Mouse (Mus musculus) intestine, embryonic 16.5 days (tissue): ENCODE results near the gene Iscu. TPM values are rescaled to one million over a fixed set of nuclear protein-coding genes. Genes with fewer than 3 reads are reported as not detected.
"Not testable (repeated sequence)": the region's sequence is repeated elsewhere in the genome, so short reads cannot be mapped to it uniquely, and the experiment has no call there.

ENCODE experiments used
- ATAC-seq: fragments of 200-750 bp; cut with Nextera tagmentation; 2 replicates; pipeline ENCODE4 v1.8.0; 2017; ENCODE audit warnings: moderate TSS enrichment, moderate library complexity
- H3K27ac ChIP-seq: fragments of 300-500 bp; sonication (generic); 2 replicates; pipeline ENCODE4 v1.5.1; 2014; ENCODE audit warnings: mild to moderate bottlenecking, low read length
- H3K27me3 ChIP-seq: fragments of 300-500 bp; sonication (generic); replicated peaks from 2 replicates; pipeline ENCODE4 v1.6.1; 2014; ENCODE audit warnings: low read length, control low read depth, mixed read lengths; ENCODE audit not compliant: control insufficient read depth, insufficient read depth
- H3K36me3 ChIP-seq: fragments of 300-500 bp; sonication (generic); 2 replicates; pipeline ENCODE4 v1.6.1; 2014; ENCODE audit warnings: low read length, control low read depth; ENCODE audit not compliant: control insufficient read depth, insufficient read depth
- H3K4me1 ChIP-seq: fragments of 300-500 bp; sonication (generic); 2 replicates; pipeline ENCODE4 v1.6.1; 2014; ENCODE audit warnings: low read length, control low read depth, mixed read lengths; ENCODE audit not compliant: control insufficient read depth, insufficient read depth
- H3K4me2 ChIP-seq: fragments of 300-500 bp; sonication (generic); 2 replicates; pipeline ENCODE4 v1.6.1; 2014; ENCODE audit warnings: low read depth, low read length, control low read depth
- H3K4me3 ChIP-seq: fragments of 300-500 bp; sonication (generic); 2 replicates; pipeline ENCODE4 v1.5.1; 2014; ENCODE audit warnings: mild to moderate bottlenecking, low read length
- H3K9ac ChIP-seq: fragments of 300-500 bp; sonication (generic); 2 replicates; pipeline ENCODE4 v1.6.1; 2014; ENCODE audit warnings: low read depth, low read length
- H3K9me3 ChIP-seq: fragments of 300-500 bp; sonication (generic); 2 replicates; pipeline ENCODE4 v1.6.1; 2016; ENCODE audit warnings: low read length, control low read depth; ENCODE audit not compliant: control insufficient read depth
- WGBS: fragments of 180-500 bp; shearing (Covaris S2); extraction: QIAGEN DNeasy Blood & Tissue Kit; methylation state at CpG from one replicate; pipeline ENCODE4 v1.1.7; 2014; 5-methylcytosine and 5-hydroxymethylcytosine counted together
- polyA plus RNA-seq: library from polyadenylated mRNA; unstranded; fragments of >200 nt; fragmentation: Nextera tagmentation; extraction: Ambion mirVana; gene quantifications from 2 replicates; pipeline ENCODE4 v1.2.1, GENCODE M21; 2015

Gene Iscu
- polyA plus RNA-seq, 1 experiment from 2014 or later, result 114 TPM

GRCm38 (mm10) chr5:113781254-113781653 is 8.7 kb downstream of the Iscu start:
- Histone ChIP-seq H3K9ac (no peak overlapping the region), H3K27ac (no peak overlapping the region)

DNA sequence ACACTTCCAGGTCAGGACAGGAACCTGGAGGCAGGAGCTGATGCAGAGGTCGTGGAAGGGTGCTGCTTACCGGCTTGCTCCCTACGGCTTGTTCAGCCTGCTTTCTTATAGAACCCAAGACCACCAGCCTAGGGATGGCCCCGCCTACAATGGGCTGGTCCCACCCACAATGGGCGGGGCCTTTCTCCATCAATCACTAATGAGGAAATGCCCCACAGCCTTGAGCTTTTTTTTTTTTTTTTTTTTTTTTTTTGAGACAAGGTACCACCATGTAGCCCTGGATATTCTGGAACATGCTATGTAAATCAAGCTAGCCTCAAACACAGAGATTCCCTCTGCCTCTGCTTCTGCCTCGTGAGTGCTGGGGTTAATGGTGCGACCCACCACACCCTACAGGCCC is 9.3 kb downstream of the Iscu start:
- WGBS, result 82% methylated on average over 7 of the region's 7 CpGs
- no peak overlapping the region for H3K27ac ChIP-seq

More at GRCm38 (mm10) chr5:113781254-113781653, 8.7 kb downstream of the Iscu start:
- no peak for ATAC-seq
- peaks cover 4% of the 10 kb centered on the region; the same call in 1 of the 2 replicates for H3K36me3 ChIP-seq
- WGBS, result 67% methylated on average over 7 of the region's 7 CpGs
- H3K4me1 ChIP-seq, result peaks cover 6% of the 10 kb centered on the region
- H3K4me3 ChIP-seq, result no peak overlapping the region
- H3K4me2 ChIP-seq, result no peak overlapping the region
- no peaks in the 10 kb centered on the region for H3K9me3 ChIP-seq
- no peaks in the 10 kb centered on the region for H3K27me3 ChIP-seq

GRCm38 (mm10) chr5:113782624-113783023 is 10.1 kb downstream of the Iscu start:
- Histone ChIP-seq H3K4me2 (no peak overlapping the region), H3K9me3 (no peaks in the 10 kb centered on the region), H3K36me3 (no peaks in the 10 kb centered on the region), H3K27me3 (no peaks in the 10 kb centered on the region), H3K9ac (no peak overlapping the region), H3K4me1 (peaks cover 6% of the 10 kb centered on the region), H3K4me3 (no peak overlapping the region), H3K27ac (peak overlapping the region; percentile 89)
- WGBS, result 81% methylated on average over 7 of the region's 7 CpGs
- no peak for ATAC-seq

More for the DNA sequence above, 9.3 kb downstream of the Iscu start:
- Histone ChIP-seq H3K9ac (no peak overlapping the region), H3K4me2 (no peak overlapping the region), H3K4me3 (no peak overlapping the region), H3K27me3 (no peaks in the 10 kb centered on the region), H3K36me3 (peaks cover 4% of the 10 kb centered on the region; the same call in 1 of the 2 replicates), H3K4me1 (peaks cover 6% of the 10 kb centered on the region), H3K9me3 (no peaks in the 10 kb centered on the region)
- no peak for ATAC-seq

DNA sequence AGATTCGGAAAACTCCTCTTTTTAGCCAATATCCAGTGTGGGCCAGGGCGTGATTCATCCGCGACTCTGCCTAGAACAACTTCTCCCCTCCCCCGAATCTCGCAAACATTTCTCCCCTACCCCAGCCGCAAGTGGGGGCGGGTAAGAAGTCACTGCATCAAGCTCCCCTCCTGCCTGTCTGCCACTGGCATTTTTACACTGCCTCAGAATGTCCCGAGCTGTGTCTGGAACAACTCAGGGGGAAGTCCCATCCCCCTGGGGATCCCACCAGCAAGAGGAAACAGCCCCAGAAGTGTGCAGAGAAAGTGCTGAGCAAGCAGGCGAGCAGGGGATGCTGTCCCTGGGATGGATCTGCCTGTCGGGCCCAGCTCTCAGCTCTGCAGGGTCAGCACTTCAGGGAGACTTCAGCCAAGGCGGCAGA is 11.0 kb downstream of the Iscu start:
- H3K9me3 ChIP-seq, result no peaks in the 10 kb centered on the region
- H3K9ac ChIP-seq, result peak overlapping the region; percentile 42; the same call in 1 of the 2 replicates

DNA sequence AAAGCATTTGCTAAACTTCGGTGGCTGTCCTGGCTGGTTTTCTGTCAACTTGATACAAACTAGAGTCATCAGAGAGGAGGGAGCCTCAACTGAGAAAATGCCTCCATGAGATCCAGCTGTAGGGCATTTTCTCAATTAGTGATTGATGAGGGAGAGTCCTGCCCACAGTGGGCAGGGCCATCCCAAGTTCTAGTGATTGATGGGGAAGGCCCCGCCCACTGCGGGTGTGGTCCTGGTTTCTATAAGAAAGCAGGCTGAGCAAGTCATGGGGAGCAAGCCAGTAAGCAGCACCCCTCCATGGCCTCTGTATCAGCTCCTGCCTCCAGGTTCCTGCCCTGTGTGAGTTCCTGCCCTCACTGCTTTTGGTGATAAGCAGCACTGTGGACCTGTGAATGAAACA is 11.6 kb downstream of the Iscu start:
- Histone ChIP-seq H3K9ac (peak overlapping the region; percentile 42; the same call in 1 of the 2 replicates), H3K4me1 (peaks cover 15% of the 10 kb centered on the region), H3K27ac (peak overlapping the region; percentile 89)
- WGBS, result 29% methylated on average over 3 of the region's 3 CpGs
- ATAC-seq, result peak; percentile 12; the same call in 1 of the 2 replicates
- H3K36me3 ChIP-seq, H3K4me3 ChIP-seq, H3K27me3 ChIP-seq, H3K9me3 ChIP-seq, H3K4me2 ChIP-seq: not testable (repeated sequence)

More for the DNA sequence above, 11.0 kb downstream of the Iscu start:
- peaks cover 10% of the 10 kb centered on the region for H3K4me1 ChIP-seq
- H3K27me3 ChIP-seq, result no peaks in the 10 kb centered on the region
- no peak overlapping the region for H3K4me2 ChIP-seq
- H3K27ac ChIP-seq, result peak overlapping the region; percentile 89
- ATAC-seq, result peak; percentile 79
- H3K4me3 ChIP-seq, result 0 out of 2 replicates have a peak overlapping the region, but pooled peaks have one; percentile 7
- H3K36me3 ChIP-seq, result no peaks in the 10 kb centered on the region
- 8% methylated on average over 12 of the region's 12 CpGs for WGBS

GRCm38 (mm10) chr5:113786985-113787384 is 14.4 kb downstream of the Iscu start:
- Histone ChIP-seq H3K4me1 (peaks cover 28% of the 10 kb centered on the region), H3K27me3 (no peaks in the 10 kb centered on the region), H3K4me2 (no peak overlapping the region), H3K36me3 (no peaks in the 10 kb centered on the region), H3K9ac (no peak overlapping the region), H3K9me3 (no peaks in the 10 kb centered on the region), H3K27ac (no peak overlapping the region), H3K4me3 (no peak overlapping the region)
- 78% methylated on average over 5 of the region's 5 CpGs for WGBS
- ATAC-seq, result no peak

DNA sequence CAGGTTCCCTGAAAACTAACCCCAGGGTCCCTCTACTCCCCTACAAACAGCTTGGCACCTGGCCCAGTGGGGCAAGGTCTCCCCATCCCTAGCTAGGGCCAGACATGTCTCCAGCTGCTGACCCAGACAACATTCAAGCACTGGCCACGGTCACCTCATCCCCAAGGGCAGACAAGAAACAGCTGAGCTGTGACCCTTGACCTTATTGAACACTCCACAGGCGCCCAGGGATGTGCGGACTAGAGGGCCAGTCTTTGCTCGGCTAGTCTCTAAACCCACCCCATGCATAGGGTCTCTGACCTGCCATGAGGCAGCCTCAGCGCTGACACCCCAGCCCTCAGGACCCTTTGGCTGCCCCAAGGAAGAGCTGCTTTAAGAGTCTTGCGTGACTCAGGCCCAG is 16.1 kb downstream of the Iscu start:
- Histone ChIP-seq H3K4me3 (no peak overlapping the region), H3K4me2 (no peak overlapping the region), H3K27ac (peak overlapping the region; percentile 65), H3K36me3 (no peaks in the 10 kb centered on the region), H3K4me1 (peaks cover 22% of the 10 kb centered on the region), H3K27me3 (no peaks in the 10 kb centered on the region), H3K9me3 (no peaks in the 10 kb centered on the region), H3K9ac (no peak overlapping the region)
- ATAC-seq, result no peak; the same call in 1 of the 2 replicates
- WGBS, result 38% methylated on average over 6 of the region's 6 CpGs

DNA sequence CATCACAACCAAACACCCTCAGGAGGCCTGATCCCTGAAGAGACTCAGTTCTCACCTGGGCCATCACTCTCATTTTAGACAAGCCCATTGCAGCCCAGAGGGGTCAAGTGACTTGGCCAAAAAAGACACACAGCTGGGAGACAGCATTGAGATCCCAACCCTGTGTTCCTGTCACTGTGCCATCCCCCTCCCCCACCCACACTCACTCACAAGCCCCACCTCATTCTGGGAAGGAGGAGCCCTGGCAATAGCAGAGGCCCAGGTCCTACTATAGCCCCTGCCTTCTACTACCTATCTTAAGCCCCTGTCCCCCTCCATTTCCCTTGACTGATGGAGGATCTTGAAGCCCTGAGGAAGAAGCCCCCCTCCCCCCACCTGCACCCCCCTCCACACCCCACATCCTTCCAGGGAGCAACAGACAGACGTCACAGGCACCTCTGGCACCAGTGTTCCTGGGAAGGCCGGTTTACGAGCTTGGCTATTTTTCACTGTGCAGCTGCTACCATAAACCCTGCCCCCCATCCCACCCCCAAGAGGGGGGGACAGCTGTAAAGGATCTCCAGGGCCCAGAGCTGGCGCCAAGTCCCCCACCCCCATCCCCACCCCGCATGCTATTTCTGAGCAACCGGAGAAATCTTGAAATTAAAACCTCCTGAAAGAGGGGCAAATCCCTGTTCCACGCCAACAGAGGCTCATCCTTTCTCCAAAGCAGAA is 16.7 kb downstream of the Iscu start:
- Histone ChIP-seq H3K9me3 (no peaks in the 10 kb centered on the region), H3K9ac (0 out of 2 replicates have a peak overlapping the region, but pooled peaks have one; percentile 21), H3K4me2 (no peak overlapping the region), H3K4me1 (peaks cover 22% of the 10 kb centered on the region), H3K36me3 (no peaks in the 10 kb centered on the region), H3K4me3 (no peak overlapping the region), H3K27ac (peak overlapping the region; percentile 65), H3K27me3 (no peaks in the 10 kb centered on the region)
- ATAC-seq, result peak; percentile 66
- 30% methylated on average over 7 of the region's 7 CpGs for WGBS

- WGBS, result 58% methylated on average over 11 of the region's 11 CpGs
- Histone ChIP-seq H3K4me2 (no peak overlapping the region), H3K4me3 (no peak overlapping the region), H3K27ac (no peak overlapping the region), H3K9me3 (no peaks in the 10 kb centered on the region), H3K36me3 (no peaks in the 10 kb centered on the region), H3K4me1 (peaks cover 22% of the 10 kb centered on the region), H3K27me3 (no peaks in the 10 kb centered on the region), H3K9ac (no peak overlapping the region)
- peak; percentile 37; the same call in 1 of the 2 replicates for ATAC-seq
Observed at GRCm38 (mm10) chr5:113790453-113791196, 18.1 kb downstream of the Iscu start.
